Mouse (Mus musculus) kidney, adult 2 months (tissue): ENCODE data around the gene Sult6b2. TPM values are rescaled to one million over a fixed set of nuclear protein-coding genes. Genes with fewer than 3 reads are reported as not detected.

Source experiments
- DNase-seq: peaks from one replicate; pipeline ENCODE4 v3.0.0; 2021
- H3K27ac ChIP-seq: fragments of 200-500 bp; 2 replicates; pipeline ENCODE4 v1.5.1; 2012; ENCODE audit warnings: low read depth, low read length, control low read depth, inconsistent platforms; ENCODE audit not compliant: insufficient read depth
- H3K27me3 ChIP-seq: fragments of 200-500 bp; replicated peaks from 2 replicates; pipeline ENCODE4 v1.6.1; 2012; ENCODE audit warnings: mild to moderate bottlenecking, moderate library complexity, low read length, inconsistent platforms; ENCODE audit not compliant: control insufficient read depth, insufficient read depth
- H3K36me3 ChIP-seq: fragments of 200-500 bp; 2 replicates; pipeline ENCODE4 v1.6.1; 2012; ENCODE audit warnings: mild to moderate bottlenecking, moderate library complexity, low read length, inconsistent platforms; ENCODE audit not compliant: control insufficient read depth, insufficient read depth
- H3K4me1 ChIP-seq: fragments of 200-500 bp; 2 replicates; pipeline ENCODE4 v1.6.1; 2011; ENCODE audit warnings: low read length; ENCODE audit not compliant: control insufficient read depth, insufficient read depth
- H3K4me3 ChIP-seq: fragments of 200-500 bp; 2 replicates; pipeline ENCODE4 v1.5.1; 2011; ENCODE audit warnings: mild to moderate bottlenecking, low read depth, low read length, control low read depth; ENCODE audit not compliant: insufficient read depth
- CTCF ChIP-seq: fragments of 200-500 bp; conservative IDR thresholded peaks from 2 replicates; pipeline ENCODE4 v1.5.1; 2011; ENCODE audit warnings: low read depth, mild to moderate bottlenecking, control low read depth, low read length, moderate library complexity, mixed read lengths; ENCODE audit not compliant: insufficient read depth, insufficient read length
- POLR2A ChIP-seq: fragments of 200-500 bp; IDR thresholded peaks from one replicate; pipeline ENCODE4 v1.6.1; 2011; ENCODE audit warnings: low read depth, low read length, control low read depth
- WGBS: fragments of 180-500 bp; shearing (Covaris S2); methylation state at CpG from one replicate; pipeline ENCODE4 v1.1.7; 2018; 5-methylcytosine and 5-hydroxymethylcytosine counted together
- polyA plus RNA-seq: library from polyadenylated mRNA; depleted of rRNA; stranded (reverse); fragments of >200 nt; gene quantifications from 2 replicates; pipeline ENCODE4 v1.2.3, GENCODE M21; 2012

Sult6b2 gene
- polyA plus RNA-seq, 1 experiment = not detected

DNA sequence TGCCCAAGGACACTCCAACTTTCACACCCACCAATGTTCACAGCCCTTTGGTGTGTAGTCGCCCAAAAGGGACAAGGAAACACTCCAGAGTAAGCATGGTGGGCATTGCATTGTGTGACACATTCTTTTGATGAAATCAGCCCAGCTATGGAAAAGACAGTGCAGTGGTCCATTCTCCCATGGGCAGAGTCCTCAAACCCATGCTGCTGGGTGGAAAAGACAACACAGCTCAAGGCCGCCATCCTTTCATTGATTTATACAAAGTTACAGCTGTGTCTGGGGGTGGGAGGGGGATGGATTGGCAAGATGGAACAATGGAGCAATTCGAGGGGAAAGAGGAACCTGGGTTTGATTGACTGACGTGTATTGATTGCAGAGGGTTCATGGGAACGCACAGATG, 8.7 kb upstream of the Sult6b2 start:
- Histone ChIP-seq H3K4me3 (no peak overlapping the region), H3K27me3 (no peaks in the 10 kb centered on the region), H3K36me3 (no peaks in the 10 kb centered on the region), H3K27ac (no peak overlapping the region), H3K4me1 (no peaks in the 10 kb centered on the region; the same call in 1 of the 2 replicates)
- 89% methylated on average over 5 of the region's 5 CpGs for WGBS
- no peak for DNase-seq
- TF ChIP-seq POLR2A (no peak), CTCF (no peak)

DNA sequence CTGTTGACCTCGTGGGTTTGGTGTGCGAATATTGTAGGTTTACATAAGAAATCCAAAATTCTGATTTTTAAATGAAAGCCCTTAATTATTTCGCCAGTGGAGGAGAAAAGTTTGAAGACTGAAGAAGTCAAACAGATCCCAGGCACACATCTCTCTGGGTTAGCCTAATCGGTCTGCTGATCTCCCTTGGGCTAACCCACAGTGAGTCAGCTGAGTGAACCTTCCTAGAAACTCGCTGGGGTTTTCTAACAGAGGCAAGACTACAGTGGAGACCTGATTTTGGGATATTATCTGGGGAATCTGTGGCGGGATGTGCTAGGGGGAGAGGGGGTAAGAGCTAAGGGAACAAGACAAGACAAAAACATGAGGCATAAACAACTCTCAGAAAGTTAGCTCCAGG, 5.9 kb upstream of the Sult6b2 start:
- Histone ChIP-seq H3K36me3 (no peaks in the 10 kb centered on the region), H3K27ac (no peak overlapping the region), H3K27me3 (no peaks in the 10 kb centered on the region), H3K4me1 (no peaks in the 10 kb centered on the region; the same call in 1 of the 2 replicates), H3K4me3 (no peak overlapping the region)
- DNase-seq = no peak
- 77% methylated on average over 6 of the region's 6 CpGs for WGBS
- TF ChIP-seq CTCF = no peak
- TF ChIP-seq POLR2A = no peak

DNA sequence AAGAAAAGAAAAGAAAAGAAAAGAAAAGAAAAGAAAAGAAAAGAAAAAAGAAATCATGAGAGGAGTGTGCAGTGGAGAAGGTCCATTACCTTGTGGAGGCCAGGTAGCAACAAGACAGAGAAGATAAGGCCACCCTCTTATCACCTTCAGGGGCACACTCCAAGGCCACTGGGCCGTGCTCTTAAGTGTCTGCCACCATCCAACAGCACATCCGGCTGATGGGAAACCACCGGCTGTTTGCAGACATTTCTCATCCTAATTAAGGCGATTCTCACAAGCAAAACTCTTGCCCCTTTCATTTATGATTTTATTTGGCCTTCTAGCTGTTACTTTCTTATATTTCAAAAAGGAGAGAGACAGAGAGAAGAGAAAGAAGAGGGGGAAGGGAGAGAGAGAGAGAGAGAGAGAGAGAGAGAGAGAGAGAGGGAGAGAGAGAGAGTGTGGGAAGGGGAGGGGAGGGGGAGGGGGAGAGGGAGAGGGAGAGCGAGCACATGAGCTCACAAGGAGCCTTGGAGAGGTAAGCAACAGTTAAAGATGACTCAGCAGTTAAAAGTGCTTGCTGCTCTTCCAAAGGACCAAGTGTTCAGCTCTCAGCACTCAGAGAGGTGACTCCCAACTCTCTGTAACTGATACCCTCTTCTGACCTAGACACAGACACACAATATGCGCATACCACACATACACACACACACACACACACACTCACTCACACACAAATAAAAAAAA, 5.2 kb upstream of the Sult6b2 start:
- DNase-seq = no peak
- Histone ChIP-seq H3K27ac (no peak overlapping the region), H3K4me3 (no peak overlapping the region), H3K36me3 (no peaks in the 10 kb centered on the region), H3K27me3 (no peaks in the 10 kb centered on the region), H3K4me1 (no peaks in the 10 kb centered on the region)
- TF ChIP-seq CTCF (no peak), POLR2A (no peak)
- WGBS = 46% methylated on average over 6 of the region's 6 CpGs

DNA sequence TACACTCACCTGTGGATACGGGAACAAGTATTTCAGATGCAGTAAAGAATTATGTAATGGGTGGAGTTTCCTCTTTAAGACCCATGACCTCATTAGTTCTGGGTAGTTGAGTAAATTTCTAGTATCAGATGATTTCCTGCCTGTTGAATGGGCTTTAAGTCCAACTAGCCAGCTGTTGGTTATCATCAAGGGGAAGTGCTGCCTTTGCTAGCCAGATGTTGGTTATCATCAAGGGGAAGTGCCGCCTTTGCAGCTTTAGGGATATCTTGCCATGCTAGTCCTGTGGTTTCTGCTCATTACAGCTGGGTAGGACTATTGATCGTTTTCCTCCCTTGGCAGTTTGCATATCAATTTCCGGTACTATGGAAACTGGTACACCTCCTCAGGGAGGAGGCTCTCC, 2.0 kb upstream of the Sult6b2 start:
- TF ChIP-seq POLR2A = no peak
- no peak for TF ChIP-seq CTCF
- 68% methylated on average over 4 of the region's 4 CpGs for WGBS

DNA sequence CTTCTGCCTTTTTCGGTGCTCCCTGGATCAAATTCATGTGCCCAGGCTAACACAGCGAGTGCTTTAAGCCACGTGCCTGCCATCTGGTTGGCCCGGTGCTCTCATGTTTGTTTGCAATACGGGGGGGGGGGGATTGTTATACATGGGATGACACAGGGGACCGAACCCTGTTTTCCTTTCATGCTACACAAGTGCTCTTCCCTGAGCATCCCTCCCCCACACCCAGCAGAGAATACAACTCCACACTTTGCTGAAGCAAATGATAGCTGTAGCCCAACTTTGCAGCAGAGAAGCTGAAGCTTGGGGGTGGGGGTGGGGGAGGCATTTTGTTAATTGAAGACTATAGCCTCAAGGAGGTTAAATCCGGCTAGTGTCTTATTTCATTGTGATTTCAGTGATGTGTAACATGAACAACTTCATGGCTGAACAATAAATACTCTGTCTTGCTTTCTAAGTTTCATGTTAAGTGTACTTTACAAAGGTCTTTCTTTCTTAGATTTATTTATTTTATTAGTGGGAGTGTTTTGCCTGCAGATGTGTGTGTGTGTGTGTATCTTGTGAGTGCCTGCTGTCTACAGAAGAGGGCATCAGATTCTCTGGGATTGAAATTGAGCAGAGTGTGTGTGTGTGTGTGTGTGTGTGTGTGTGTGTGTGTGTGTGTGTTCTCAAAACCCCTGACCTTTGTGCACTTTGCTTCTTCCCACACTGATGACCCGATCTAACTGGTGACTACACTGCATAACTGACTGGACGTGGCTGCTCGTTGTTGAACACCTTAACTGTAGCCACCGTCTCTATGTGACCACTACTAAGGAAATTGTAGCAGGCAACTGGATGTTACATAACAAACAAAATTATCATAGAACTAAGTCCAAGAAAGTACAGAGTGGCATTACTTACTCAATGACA, 1.4 kb downstream of the Sult6b2 start:
- no peaks in the 10 kb centered on the region for H3K4me1 ChIP-seq
- H3K36me3 ChIP-seq = no peaks in the 10 kb centered on the region
- TF ChIP-seq POLR2A (no peak), CTCF (no peak)
- H3K27me3 ChIP-seq = no peaks in the 10 kb centered on the region
- H3K27ac ChIP-seq = no peak overlapping the region
- WGBS = 31% methylated on average over 11 of the region's 11 CpGs
- peak; percentile 14 for DNase-seq
- no peak overlapping the region for H3K4me3 ChIP-seq

More for the DNA sequence above, 2.0 kb upstream of the Sult6b2 start:
- DNase-seq = no peak
- no peaks in the 10 kb centered on the region for H3K27me3 ChIP-seq
- H3K4me3 ChIP-seq = no peak overlapping the region
- no peaks in the 10 kb centered on the region for H3K4me1 ChIP-seq
- H3K27ac ChIP-seq = no peak overlapping the region
- no peaks in the 10 kb centered on the region for H3K36me3 ChIP-seq

DNA sequence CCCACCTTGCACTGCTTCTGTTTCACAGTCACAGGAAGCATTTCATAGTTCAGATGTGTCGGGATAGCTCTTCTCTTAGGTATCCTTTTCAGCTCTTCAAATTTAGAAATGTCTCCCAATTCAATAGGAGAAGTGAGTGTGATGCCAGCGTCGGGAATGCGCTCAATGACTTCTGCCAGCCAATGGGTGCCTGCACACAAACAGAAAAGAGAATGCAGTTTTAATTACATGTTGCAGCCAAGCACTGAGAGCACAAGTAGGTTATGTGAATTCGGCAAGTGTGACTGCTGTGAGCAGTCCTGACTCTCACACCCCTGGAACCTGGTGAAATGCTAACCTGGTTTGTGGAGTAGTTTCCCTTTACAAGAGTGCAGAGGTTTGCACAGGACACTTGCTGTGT, 2.6 kb downstream of the Sult6b2 start:
- no peak overlapping the region for H3K4me3 ChIP-seq
- H3K4me1 ChIP-seq = no peaks in the 10 kb centered on the region
- WGBS = 73% methylated on average over 5 of the region's 5 CpGs
- no peak overlapping the region for H3K27ac ChIP-seq
- H3K36me3 ChIP-seq = no peaks in the 10 kb centered on the region
- no peaks in the 10 kb centered on the region for H3K27me3 ChIP-seq
- TF ChIP-seq POLR2A = no peak
- TF ChIP-seq CTCF = no peak
- no peak for DNase-seq
